Mouse (Mus musculus) MEL (cell line): ENCODE results near the gene Chchd4. TPM values are rescaled to one million over a fixed set of nuclear protein-coding genes. Genes with fewer than 3 reads are reported as not detected.

Source experiments
- DNase-seq: peaks from one replicate; pipeline ENCODE4 v3.0.0; 2011; ENCODE audit warnings: low read depth, low spot score
- H3K27ac ChIP-seq: 2 replicates; pipeline ENCODE4 v1.5.1; 2012; ENCODE audit warnings: low read depth, mild to moderate bottlenecking, control low read depth, low read length, moderate library complexity; ENCODE audit not compliant: control insufficient read depth
- H3K27me3 ChIP-seq, 2 experiments: fragments of 150-350 bp in 1 of 2; sonication (generic) in 1 of 2; 2 replicates each; pipeline ENCODE4 v1.6.1; 2012; ENCODE audit warnings: low read length in 2 of 2, mild to moderate bottlenecking in 2 of 2, improper control_type of control experiment in 1 of 2, moderate library complexity in 1 of 2; ENCODE audit not compliant: insufficient read depth in 2 of 2, control insufficient read depth in 1 of 2
- H3K36me3 ChIP-seq, 2 experiments: 2 replicates each; pipeline ENCODE4 v1.6.1; 2012 to 2014; ENCODE audit warnings: low read length in 2 of 2, improper control_type of control experiment in 1 of 2, inconsistent platforms in 1 of 2, mild to moderate bottlenecking in 1 of 2; ENCODE audit not compliant: insufficient read depth in 2 of 2, control insufficient read depth in 1 of 2
- H3K4me1 ChIP-seq, 2 experiments: fragments of 150-350 bp in 1 of 2; sonication (generic) in 1 of 2; 2 replicates each; pipeline ENCODE4 v1.6.1; 2012; ENCODE audit warnings: low read length in 2 of 2, improper control_type of control experiment in 1 of 2, mild to moderate bottlenecking in 1 of 2; ENCODE audit not compliant: insufficient read depth in 2 of 2, control insufficient read depth in 1 of 2
- H3K4me3 ChIP-seq, 2 experiments: fragments of 150-350 bp in 1 of 2; sonication (generic) in 1 of 2; 2 replicates each; pipeline ENCODE4 v1.5.1; 2012; ENCODE audit warnings: low read depth in 2 of 2, low read length in 2 of 2, mild to moderate bottlenecking in 2 of 2, moderate library complexity in 2 of 2, control low read depth in 1 of 2, improper control_type of control experiment in 1 of 2; ENCODE audit not compliant: control insufficient read depth in 1 of 2, insufficient read depth in 1 of 2
- H3K79me2 ChIP-seq: 2 replicates; pipeline ENCODE4 v1.6.1; 2012; ENCODE audit warnings: mild to moderate bottlenecking, low read length, moderate library complexity; ENCODE audit not compliant: control insufficient read depth, poor library complexity, insufficient read depth
- H3K9ac ChIP-seq: 2 replicates; pipeline ENCODE4 v1.6.1; 2012; ENCODE audit warnings: low read depth, mild to moderate bottlenecking, control low read depth, low read length, moderate library complexity; ENCODE audit not compliant: control insufficient read depth, poor library complexity, severe bottlenecking
- H3K9me3 ChIP-seq: fragments of 150-350 bp; sonication (generic); replicated peaks from 2 replicates; pipeline ENCODE4 v1.6.1; 2012; ENCODE audit warnings: mild to moderate bottlenecking, low read length, improper control_type of control experiment, moderate library complexity; ENCODE audit not compliant: insufficient read depth
- CHD2 ChIP-seq: IDR thresholded peaks from 2 replicates; pipeline ENCODE4 v1.6.1; 2011; ENCODE audit warnings: low read length, improper control_type of control experiment
- CTCF ChIP-seq, 3 experiments: IDR thresholded peaks in 2 of 3; conservative IDR thresholded peaks in 1 of 3; 2 replicates each; pipeline ENCODE4 v1.5.1; 2011 to 2012; ENCODE audit warnings: low read length in 3 of 3, low read depth in 2 of 3, mild to moderate bottlenecking in 2 of 3, improper control_type of control experiment in 1 of 3, inconsistent platforms in 1 of 3, mixed read lengths in 1 of 3, moderate library complexity in 1 of 3; ENCODE audit not compliant: control insufficient read depth in 1 of 3, insufficient read depth in 1 of 3, poor library complexity in 1 of 3, severe bottlenecking in 1 of 3
- EP300 ChIP-seq, 2 experiments: IDR thresholded peaks; 2 replicates each; pipeline ENCODE4 v1.6.1; 2011; ENCODE audit warnings: improper control_type of control experiment in 2 of 2, low read length in 2 of 2, low read depth in 1 of 2, mild to moderate bottlenecking in 1 of 2
- ETS1 ChIP-seq: IDR thresholded peaks from 2 replicates; pipeline ENCODE4 v1.6.1; 2012; ENCODE audit warnings: low read depth, mild to moderate bottlenecking, inconsistent platforms, low read length, improper control_type of control experiment, moderate library complexity
- GABPA ChIP-seq: IDR thresholded peaks from 2 replicates; pipeline ENCODE4 v1.6.1; 2012; ENCODE audit warnings: low read depth, mild to moderate bottlenecking, inconsistent platforms, low read length, improper control_type of control experiment, moderate library complexity
- GATA1 ChIP-seq: IDR thresholded peaks from 2 replicates; pipeline ENCODE4 v1.6.1; 2011; ENCODE audit warnings: low read depth, low read length, improper control_type of control experiment
- MAX ChIP-seq: IDR thresholded peaks from 2 replicates; pipeline ENCODE4 v1.6.1; 2011; ENCODE audit warnings: low read length, improper control_type of control experiment
- MYC ChIP-seq: IDR thresholded peaks from 2 replicates; pipeline ENCODE4 v1.6.1; 2011; ENCODE audit warnings: low read depth, mild to moderate bottlenecking, low read length, improper control_type of control experiment, moderate library complexity
- POLR2AphosphoS2 ChIP-seq: IDR thresholded peaks from 2 replicates; pipeline ENCODE4 v1.6.1; 2011; ENCODE audit warnings: low read length, improper control_type of control experiment
- RAD21 ChIP-seq: IDR thresholded peaks from 2 replicates; pipeline ENCODE4 v1.6.1; 2011; ENCODE audit warnings: mild to moderate bottlenecking, low read depth, low read length, improper control_type of control experiment
- RCOR1 ChIP-seq: IDR thresholded peaks from 2 replicates; pipeline ENCODE4 v1.6.1; 2012; ENCODE audit warnings: low read depth, mild to moderate bottlenecking, inconsistent platforms, low read length, improper control_type of control experiment
- SMC3 ChIP-seq: IDR thresholded peaks from 2 replicates; pipeline ENCODE4 v1.6.1; 2011; ENCODE audit warnings: low read depth, low read length, improper control_type of control experiment
- TBP ChIP-seq: IDR thresholded peaks from 2 replicates; pipeline ENCODE4 v1.8.0; 2011; ENCODE audit warnings: low read depth, low read length, improper control_type of control experiment
- TCF12 ChIP-seq: IDR thresholded peaks from 2 replicates; pipeline ENCODE4 v1.6.1; 2014; ENCODE audit warnings: low read depth, mild to moderate bottlenecking, inconsistent platforms, low read length, improper control_type of control experiment, moderate library complexity
- UBTF ChIP-seq: IDR thresholded peaks from 2 replicates; pipeline ENCODE4 v1.6.1; 2012; ENCODE audit warnings: low read depth, mild to moderate bottlenecking, inconsistent platforms, low read length, improper control_type of control experiment, moderate library complexity, borderline replicate concordance; ENCODE audit not compliant: insufficient read depth
- ZC3H11A ChIP-seq: IDR thresholded peaks from 2 replicates; pipeline ENCODE4 v1.6.1; 2012; ENCODE audit warnings: low read depth, mild to moderate bottlenecking, inconsistent platforms, low read length, improper control_type of control experiment
- polyA plus RNA-seq, 2 experiments: library from polyadenylated mRNA; stranded (reverse) in 1 of 2; unstranded in 1 of 2; fragments of >175 nt in 1 of 2; fragments of >200 nt in 1 of 2; gene quantifications; 2 replicates each; pipeline versions ENCODE4 v1.2.1 to v1.2.4; 2012; ENCODE audit warnings: low replicate concordance in 2 of 2, low read depth in 1 of 2; ENCODE audit not compliant: insufficient read length in 2 of 2, insufficient read depth in 1 of 2, missing spikeins in 1 of 2
- total RNA-seq: library from RNA; depleted of rRNA; stranded (reverse); fragments of 300-350 nt; gene quantifications from 2 replicates; pipeline ENCODE4 v1.2.3, GENCODE M21; 2012

Chchd4 gene
- total and polyA plus RNA-seq, 3 experiments, result 38.5 to 54.8 TPM; not detected in 1

GRCm38 (mm10) chr6:91417291-91417845 is 56.0 kb downstream of the Chchd4 start:
- Histone ChIP-seq H3K36me3 (no peaks in the 10 kb centered on the region), H3K4me3 (no peak overlapping the region), H3K27me3 (peaks cover 13 to 15% of the 10 kb centered on the region in 2 experiments), H3K79me2 (no peaks in the 10 kb centered on the region), H3K9ac (no peak overlapping the region), H3K27ac (no peak overlapping the region), H3K4me1 (no peaks in the 10 kb centered on the region), H3K9me3 (no peaks in the 10 kb centered on the region)
- TF ChIP-seq MAX, result no peak
- TF ChIP-seq GATA1, result no peak
- no peak for TF ChIP-seq TBP
- no peak for TF ChIP-seq GABPA
- TF ChIP-seq ZC3H11A, result no peak
- TF ChIP-seq TCF12, result no peak
- no peak for TF ChIP-seq RCOR1
- TF ChIP-seq UBTF, result no peak
- no peak for TF ChIP-seq SMC3
- no peak for TF ChIP-seq POLR2AphosphoS2
- TF ChIP-seq CHD2, result no peak
- TF ChIP-seq CTCF (IDR thresholded peaks at IDR 0.05 in 2 of 3, conservative IDR thresholded peaks at IDR 0.05 in 1 of 3; ENCODE audit: control insufficient read depth in 1 of 3, insufficient read depth in 1 of 3, low read depth in 2 of 3, low read length in 3 of 3, poor library complexity in 1 of 3, severe bottlenecking in 1 of 3), result no peak
- DNase-seq, result no peak

GRCm38 (mm10) chr6:91416146-91416545 is 57.2 kb downstream of the Chchd4 start:
- H3K4me1 ChIP-seq, result no peaks in the 10 kb centered on the region
- TF ChIP-seq CHD2, result no peak
- no peak for TF ChIP-seq MYC
- no peak for TF ChIP-seq EP300 (IDR thresholded peaks at IDR 0.05; ENCODE audit: low read depth in 1 of 2, low read length in 2 of 2)
- no peak for TF ChIP-seq ETS1
- no peak for TF ChIP-seq CTCF (IDR thresholded peaks at IDR 0.05 in 2 of 3, conservative IDR thresholded peaks at IDR 0.05 in 1 of 3; ENCODE audit: control insufficient read depth in 1 of 3, insufficient read depth in 1 of 3, low read depth in 2 of 3, low read length in 3 of 3, poor library complexity in 1 of 3, severe bottlenecking in 1 of 3)
- H3K27ac ChIP-seq, result no peak overlapping the region
- H3K79me2 ChIP-seq, result no peaks in the 10 kb centered on the region
- H3K9ac ChIP-seq, result no peak overlapping the region
- H3K4me3 ChIP-seq, result no peak overlapping the region
- H3K9me3 ChIP-seq, result no peaks in the 10 kb centered on the region
- H3K27me3 ChIP-seq, result peaks cover 10 to 14% of the 10 kb centered on the region in 2 experiments
- H3K36me3 ChIP-seq, result no peaks in the 10 kb centered on the region
- DNase-seq, result no peak

- Histone ChIP-seq H3K9ac (no peak overlapping the region), H3K36me3 (no peaks in the 10 kb centered on the region), H3K79me2 (no peaks in the 10 kb centered on the region), H3K4me1 (no peaks in the 10 kb centered on the region), H3K9me3 (no peaks in the 10 kb centered on the region), H3K27ac (no peak overlapping the region), H3K27me3 (peaks cover 3 to 5% of the 10 kb centered on the region in 2 experiments; a peak in 3 of 4 replicates), H3K4me3 (no peak overlapping the region)
- peak; percentile 59 to 89 (median 73) for TF ChIP-seq CTCF (IDR thresholded peaks at IDR 0.05 in 2 of 3, conservative IDR thresholded peaks at IDR 0.05 in 1 of 3; ENCODE audit: control insufficient read depth in 1 of 3, insufficient read depth in 1 of 3, low read depth in 2 of 3, low read length in 3 of 3, poor library complexity in 1 of 3, severe bottlenecking in 1 of 3)
- TF ChIP-seq SMC3, result peak; percentile 63
- TF ChIP-seq RAD21, result peak; percentile 66
- TF ChIP-seq GABPA, result no peak
- DNase-seq, result peak; percentile 37
Measured at GRCm38 (mm10) chr6:91414890-91415289, 58.5 kb downstream of the Chchd4 start.
